Mouse (Mus musculus) embryo, embryonic 11 days (tissue): ENCODE results near the gene Epb41.

Experiments
- DNase-seq: peaks from one replicate; pipeline ENCODE4 v3.0.0-alpha.2; 2015

Gene Epb41

GRCm38 (mm10) chr4:131879692-131880091, 195.4 kb downstream of the Epb41 start:
- DNase-seq: no peak

DNA sequence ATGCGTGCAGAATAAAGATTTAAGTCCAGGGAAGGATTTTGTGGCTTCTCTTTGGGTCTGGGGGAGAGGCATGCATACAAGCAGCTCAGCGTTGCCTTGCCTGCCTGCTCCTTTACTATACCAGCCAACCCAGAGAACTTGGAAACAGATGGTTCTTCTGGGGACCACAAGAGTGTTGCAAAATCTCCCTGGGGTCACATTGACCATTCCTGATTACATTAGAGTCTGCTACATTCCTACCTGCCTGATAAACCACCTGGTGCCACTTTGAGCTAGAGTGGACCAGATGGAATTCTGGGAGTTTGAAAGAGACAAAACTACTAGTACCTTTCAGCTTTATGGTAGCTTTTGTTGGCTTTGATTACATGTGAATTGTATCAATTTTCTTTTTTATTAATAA, 198.3 kb downstream of the Epb41 start:
- peak; percentile 6 for DNase-seq

DNA sequence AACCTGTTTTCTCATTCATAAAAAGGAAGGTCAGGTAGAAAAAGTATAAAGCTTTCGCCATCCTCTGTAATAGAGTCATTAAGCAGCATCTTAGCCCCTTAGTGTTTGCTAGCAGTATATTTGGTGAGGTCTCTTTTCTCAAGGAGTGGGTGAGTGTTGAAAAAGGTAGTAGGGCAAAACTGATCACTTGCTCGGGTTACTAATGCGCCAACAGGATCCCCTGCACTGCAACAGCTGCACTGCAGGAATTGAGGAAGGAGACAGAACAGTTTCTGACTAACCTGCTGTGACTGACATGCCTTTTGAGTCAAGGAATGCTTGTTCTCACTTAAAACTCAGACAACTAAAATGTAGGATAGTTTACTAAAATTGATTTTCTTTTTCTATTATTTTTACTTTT, 199.9 kb downstream of the Epb41 start:
- DNase-seq: no peak

- peak; percentile 33 for DNase-seq
These were observed 200.6 kb downstream of the Epb41 start for GRCm38 (mm10) chr4:131874567-131874966.

DNA sequence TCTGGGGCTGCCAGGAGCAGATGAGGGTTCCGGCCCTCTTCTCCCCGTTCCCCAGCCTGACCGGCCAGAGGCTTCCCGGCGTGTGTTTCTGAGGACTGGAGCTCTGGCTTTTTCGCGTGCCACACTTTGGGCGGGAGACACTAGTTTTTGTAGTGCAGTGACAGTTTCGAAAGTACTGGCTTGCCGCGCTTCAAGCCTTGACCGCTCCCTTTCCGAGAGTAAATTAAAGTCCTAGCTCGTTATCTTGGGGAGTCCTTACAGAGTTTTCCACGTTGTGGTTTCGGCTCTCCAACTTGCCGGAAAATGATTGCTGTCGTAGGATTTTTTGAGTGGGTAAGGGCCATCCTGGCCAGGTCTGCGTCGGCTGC, 201.0 kb downstream of the Epb41 start:
- no peak for DNase-seq
